Mouse (Mus musculus): Measurements from ENCODE around the gene Ezh1. TPM values are rescaled to one million over a fixed set of nuclear protein-coding genes. Genes with fewer than 3 reads are reported as not detected.

Gene Ezh1
- polyA plus RNA-seq, 1 experiment = 1.3 TPM

DNA sequence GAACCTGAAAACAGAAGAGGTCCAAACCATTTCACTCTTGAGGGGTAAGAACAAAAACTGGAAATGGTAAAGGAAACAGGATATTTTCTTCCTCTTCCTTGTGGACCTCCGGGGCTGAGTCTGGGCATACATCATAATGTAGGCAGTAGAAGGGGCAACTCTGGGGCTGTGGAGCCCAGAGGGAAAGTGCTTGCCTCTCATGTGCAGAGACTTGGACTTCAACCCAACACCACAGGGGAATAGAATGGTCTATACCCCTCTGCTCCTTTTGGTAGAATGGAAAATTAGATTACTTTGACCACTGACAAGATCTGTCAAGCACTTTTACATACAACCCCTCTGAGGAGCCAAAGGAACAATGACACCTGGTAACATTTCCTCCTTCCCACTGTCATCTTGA, 31.2 kb downstream of the Ezh1 start:
- no peak for TF ChIP-seq GATA1 (IDR thresholded peaks at IDR 0.05; ENCODE audit: low read length)

DNA sequence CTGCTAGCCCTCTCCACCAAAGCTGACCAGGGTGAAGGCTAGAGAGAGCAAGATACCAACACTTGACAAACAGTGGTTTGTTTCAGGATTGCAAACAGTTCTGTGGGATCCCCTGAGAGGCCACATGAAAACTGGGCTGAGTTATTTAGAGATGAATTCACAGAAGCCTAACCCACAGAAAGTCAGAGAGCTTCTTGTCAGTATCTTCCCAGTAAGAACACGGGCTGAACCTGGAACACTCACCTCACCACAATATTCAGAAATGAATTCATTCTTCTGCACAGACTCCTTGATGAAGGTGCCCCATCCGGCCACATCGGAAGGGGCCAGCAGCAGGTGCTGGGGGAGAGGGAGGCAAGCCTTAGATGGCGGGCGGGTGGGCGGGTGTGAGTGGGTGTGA, 31.6 kb downstream of the Ezh1 start:
- TF ChIP-seq GATA1 (IDR thresholded peaks at IDR 0.05; ENCODE audit: low read length) = no peak

DNA sequence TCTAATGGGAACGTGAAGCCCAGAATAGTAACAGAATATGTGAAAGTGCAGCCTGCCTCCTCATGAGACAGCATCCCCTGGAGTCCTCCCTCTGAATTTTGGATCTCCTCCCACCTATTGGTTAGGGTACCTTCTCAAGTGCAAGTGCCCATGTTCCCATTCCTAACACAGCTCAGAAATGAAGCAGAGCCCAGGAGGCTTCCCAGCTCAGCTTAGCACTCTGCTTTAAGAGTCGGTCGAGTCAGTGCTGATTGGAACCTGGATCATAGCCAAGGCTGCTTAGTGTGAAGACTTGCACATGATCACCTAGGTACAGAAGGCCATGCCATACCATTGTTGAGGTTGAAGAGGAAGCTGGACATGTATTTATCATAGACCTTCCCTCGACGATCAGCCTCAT, 32.1 kb downstream of the Ezh1 start:
- TF ChIP-seq GATA1 (IDR thresholded peaks at IDR 0.05; ENCODE audit: low read length) = no peak

DNA sequence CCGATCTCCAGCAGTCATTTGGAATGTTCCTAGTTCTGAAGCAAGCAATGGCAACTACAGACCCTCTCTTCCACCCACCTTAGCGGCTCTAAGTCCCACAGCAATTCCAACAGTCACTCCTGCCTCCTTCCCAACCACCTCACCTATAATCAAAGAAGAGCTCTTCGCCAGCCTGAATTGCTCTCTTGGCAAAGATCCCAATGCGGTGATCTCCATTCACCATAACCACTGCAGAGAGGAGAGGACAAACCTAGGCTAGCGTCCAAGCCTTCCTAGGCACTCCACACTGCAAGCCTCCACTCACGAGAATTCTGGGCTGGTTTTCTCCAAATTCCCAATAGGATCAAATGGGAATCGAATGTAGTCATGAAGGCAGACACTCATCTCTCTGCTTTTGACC, 33.2 kb downstream of the Ezh1 start:
- no peak for TF ChIP-seq GATA1 (IDR thresholded peaks at IDR 0.05; ENCODE audit: low read length)

DNA sequence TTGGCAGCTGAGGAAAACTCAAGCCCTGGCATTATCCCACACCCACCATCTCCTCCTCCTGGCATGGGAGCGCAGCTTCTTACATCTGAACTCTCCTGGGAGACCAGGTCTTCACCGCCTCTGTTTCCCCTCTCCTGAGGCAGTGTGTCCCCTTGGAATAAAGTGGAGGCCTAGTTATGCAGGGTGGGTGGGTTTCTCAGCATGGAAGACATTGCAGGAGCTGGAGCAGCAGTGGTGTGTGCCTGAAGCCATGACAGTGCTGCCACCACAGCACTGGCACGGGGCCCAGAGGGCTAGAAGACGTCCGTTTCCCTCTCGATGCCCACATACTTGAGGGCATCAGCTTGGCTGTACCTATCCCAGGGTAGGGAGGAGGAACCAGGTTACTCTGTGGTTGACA, 33.6 kb downstream of the Ezh1 start:
- no peak for TF ChIP-seq GATA1 (IDR thresholded peaks at IDR 0.05; ENCODE audit: low read length)

DNA sequence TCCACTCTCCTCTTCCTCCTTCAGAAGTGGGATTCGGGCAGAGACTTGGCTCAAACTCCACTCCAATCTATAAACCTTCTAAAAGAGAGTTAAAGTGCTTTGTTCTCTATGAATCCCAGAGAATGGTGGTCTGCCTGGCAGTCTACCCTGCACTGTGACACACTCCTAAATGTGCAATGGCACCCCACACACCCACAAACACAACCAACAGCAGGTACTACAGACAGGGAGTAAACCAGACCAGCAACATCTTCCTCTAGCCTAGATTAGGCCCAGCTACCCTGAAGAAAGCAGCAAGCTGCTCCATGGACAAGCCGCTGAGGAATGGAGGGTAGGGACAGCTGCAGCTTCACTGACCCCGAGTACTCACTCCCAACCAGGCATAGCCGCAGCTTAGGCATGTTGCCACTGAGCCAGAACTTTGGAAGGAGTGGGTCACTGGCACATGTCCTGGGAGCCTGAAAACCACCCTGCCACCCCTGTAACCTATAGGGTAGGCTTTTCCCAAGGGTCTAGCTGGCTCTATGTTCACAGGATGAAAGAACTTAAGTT, 34.3 kb downstream of the Ezh1 start:
- no peak for TF ChIP-seq GATA1 (IDR thresholded peaks at IDR 0.05; ENCODE audit: low read length)

DNA sequence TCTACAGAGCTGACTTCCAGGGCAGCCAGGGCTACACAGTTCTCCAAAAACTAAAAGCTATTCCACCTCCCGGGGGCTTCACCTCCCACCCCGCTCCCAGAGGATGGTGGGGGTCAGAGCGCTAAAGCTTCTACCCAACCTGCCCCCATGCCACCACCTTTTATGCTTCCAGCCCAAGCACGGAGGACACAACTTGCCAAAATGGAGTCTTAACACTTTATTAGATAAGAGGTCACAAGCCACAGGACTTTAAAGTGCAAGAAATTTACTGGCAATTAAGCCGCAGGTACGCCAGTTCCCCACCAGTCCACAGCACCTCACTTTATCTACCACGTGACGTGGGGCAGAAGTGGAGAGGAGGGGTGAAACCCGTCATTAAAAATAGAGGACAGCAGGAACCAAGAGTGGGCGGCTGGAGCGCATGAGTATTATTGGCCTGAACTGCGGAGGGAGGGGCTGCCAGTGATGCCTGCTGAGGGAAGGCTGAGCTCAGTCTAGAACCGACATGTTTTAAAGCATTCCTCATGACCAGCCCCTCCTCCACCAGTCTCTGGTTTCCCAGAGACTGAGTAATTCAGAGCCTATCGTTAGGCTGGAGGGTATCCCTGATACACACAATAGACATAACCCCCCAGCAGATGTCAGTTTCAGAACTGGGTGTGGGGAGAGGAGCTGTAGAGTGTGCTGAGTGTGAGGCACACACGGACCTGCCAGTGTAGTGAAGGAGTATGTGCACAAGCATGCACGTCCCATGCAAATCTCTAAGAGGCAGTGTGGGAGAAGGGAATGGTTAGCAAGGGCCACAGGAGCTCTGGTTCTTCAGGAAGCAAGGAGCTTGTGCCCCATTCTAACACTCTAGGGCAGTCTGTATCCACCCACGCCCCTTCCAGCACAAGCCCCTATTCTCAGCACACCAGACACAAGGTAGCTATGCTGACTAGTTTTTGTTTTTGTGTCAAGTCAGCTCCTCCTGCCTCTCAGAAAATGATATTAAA, 35.1 kb downstream of the Ezh1 start:
- TF ChIP-seq GATA1 (IDR thresholded peaks at IDR 0.05; ENCODE audit: low read length) = no peak

DNA sequence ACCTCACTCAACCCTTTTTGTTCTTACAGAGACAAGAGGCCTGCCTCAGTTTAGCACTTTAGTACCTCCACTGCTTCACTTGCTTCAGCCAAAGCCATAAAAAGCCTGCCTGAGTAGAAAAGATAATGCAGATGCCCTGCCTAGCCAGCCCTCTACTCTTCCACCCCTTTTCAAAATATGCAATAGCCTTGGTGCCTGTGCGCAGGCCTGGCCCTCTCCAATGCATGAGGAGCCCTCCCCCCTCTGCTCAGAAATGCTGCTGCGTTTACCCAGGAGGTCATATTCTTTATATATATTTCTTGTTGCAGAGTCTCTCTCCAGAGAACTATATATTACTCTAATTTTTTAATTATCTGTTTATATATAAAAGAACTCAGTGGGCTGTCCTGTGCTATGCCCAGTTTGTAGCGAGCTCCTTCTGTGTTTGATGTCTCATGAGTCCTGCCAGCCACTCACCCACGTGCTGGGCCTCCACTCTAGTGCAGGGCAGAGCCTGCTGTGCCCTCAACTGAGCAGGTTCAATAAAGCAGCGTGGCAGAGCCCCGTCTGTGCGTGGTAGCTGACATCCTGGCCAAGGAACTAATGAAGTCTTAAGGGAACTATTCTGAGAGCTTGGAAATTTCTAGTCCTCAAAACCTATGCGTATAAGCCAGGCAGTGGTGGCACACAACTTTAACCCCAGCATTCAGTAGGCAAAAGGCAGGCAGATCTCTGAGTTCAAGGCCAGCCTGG, 35.9 kb downstream of the Ezh1 start:
- TF ChIP-seq GATA1 (IDR thresholded peaks at IDR 0.05; ENCODE audit: low read length) = no peak

DNA sequence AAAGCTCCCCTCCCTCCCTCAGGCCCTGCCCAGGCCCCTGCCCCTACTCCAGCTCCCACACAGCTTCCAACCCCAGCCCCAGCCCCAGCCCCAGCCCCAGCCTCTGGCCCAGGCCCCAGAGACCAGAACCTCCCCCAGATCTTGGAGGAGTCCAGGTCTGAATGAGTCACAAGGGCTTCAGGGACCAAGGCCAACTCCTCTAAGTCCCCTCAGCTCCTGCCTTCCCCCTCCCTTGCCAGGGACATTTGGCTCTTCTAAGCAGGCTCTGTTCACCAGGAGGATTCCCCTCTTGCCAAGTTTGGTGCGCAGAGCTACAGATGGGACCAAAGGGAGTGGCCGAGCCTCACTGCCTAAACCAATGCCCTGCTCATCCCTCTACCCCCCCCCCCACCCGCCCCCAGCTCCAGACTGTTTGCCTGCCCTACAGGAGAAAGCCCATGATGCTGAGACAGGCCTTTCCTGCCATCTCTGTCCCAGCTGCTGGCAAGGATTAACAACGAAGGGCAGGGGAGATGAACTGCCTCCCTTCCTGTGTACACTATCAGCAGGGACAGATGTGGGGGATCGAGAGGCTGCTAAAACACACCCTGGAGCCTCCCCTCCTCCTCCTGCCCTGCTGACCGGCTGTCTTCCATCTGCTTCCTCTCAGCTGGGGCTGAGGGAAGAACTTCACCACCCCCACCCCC, 36.6 kb downstream of the Ezh1 start:
- peak; percentile 59 for TF ChIP-seq GATA1 (IDR thresholded peaks at IDR 0.05; ENCODE audit: low read length)

DNA sequence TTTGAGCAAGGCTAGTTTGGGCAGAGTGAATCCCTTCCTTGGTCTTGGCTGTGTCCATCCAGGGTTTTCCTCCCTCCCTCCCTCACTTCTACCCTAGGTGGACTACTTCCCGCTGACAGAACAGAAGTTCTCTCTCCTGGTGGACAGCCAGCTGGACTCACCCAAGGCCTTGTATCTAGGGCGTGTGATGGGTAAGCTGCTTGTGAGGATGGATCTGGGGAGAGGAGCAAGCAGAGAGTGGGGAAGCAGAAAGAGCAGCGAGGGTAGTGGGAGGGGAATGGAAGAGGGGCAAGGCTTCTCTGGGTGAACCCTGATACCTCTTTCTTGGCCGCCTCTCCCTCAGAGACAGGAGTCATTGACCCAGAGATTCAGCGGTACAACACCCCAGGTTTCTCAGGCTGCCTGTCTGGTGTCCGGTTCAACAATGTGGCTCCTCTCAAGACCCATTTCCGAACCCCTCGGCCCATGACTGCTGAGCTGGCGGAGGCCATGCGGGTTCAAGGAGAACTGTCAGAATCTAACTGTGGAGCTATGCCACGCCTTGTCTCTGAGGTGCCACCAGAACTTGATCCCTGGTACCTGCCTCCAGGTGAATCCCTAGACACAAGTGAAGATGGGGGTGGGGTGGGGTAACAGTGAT, 38.0 kb downstream of the Ezh1 start:
- TF ChIP-seq GATA1 (IDR thresholded peaks at IDR 0.05; ENCODE audit: low read length) = no peak

DNA sequence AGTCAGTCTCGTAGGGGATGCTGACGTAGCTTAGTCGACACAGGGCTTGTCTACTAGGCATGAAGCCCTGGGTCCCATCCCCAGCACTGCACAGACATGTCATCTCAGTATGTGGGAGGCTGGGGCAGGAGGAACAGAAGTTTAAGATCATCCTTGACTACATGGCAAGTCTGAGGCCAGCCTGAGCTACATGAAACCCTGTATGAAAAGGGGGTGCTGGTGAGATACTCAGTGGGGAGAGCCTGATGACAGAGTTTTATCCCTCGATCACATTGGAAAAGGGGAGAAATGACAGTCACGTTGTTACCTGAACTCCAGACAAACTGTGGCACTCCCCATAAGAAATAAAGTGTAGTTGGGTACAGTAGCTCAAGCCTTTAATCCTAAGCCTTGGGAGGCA, 38.7 kb downstream of the Ezh1 start:
- TF ChIP-seq GATA1 (IDR thresholded peaks at IDR 0.05; ENCODE audit: low read length) = no peak

DNA sequence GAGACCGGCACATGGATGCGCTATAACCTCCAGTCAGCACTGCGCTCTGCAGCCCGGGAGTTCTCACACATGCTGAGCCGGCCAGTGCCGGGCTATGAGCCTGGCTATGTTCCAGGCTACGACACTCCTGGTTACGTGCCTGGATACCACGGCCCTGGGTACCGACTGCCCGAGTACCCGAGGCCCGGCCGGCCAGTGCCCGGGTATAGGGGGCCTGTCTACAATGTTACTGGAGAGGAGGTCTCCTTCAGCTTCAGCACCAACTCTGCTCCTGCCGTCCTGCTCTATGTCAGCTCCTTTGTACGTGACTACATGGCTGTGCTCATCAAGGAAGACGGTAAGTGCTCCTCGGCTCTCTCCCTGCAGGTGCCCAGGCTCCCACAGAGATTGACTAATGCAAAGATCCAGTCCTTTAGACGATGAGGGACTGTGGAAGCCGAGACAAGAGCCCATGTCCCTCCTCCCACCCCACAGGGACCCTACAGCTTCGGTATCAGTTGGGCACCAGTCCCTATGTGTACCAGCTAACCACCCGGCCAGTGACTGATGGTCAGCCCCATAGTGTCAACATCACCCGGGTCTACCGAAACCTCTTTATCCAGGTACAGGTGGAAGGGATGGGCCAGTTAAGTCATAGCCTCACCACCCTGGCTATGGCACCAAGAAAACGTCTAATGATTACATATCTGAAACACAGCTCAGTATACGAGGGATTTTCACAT, 39.6 kb downstream of the Ezh1 start:
- no peak for TF ChIP-seq GATA1 (IDR thresholded peaks at IDR 0.05; ENCODE audit: low read length)

DNA sequence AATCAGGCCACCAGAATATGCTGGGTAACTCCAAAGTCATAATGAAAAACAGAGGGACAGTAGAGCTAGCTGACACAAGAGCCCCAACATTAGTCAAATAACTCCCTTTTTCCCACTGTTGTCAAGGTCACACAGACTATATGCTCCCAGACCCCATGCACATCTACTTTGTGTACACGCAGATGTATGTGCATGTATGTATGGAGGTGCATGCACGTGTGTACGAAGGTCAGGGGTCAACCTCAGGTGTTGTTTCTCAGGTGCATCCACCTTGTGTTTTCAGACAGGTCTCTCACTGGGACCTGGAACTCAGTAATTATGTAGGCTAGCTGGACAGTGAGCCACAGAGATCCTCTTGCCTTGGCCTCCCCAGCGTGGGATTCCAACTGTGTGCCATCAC, 40.8 kb downstream of the Ezh1 start:
- TF ChIP-seq GATA1 (IDR thresholded peaks at IDR 0.05; ENCODE audit: low read length) = no peak

DNA sequence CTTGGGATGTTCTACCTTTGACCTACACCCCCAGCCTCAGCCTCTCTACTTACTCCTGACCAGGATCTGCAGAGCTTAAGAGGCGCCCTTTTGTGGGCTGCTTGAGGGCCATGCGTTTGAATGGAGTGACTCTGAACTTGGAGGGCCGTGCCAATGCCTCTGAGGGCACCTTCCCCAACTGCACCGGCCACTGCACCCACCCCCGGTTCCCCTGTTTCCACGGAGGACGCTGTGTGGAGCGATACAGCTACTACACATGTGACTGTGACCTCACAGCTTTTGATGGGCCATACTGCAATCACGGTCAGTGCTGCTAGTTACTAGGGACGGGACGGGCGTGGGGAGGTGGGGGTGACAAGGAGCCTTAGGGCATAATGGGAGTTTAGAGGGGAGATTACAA, 41.3 kb downstream of the Ezh1 start:
- no peak for TF ChIP-seq GATA1 (IDR thresholded peaks at IDR 0.05; ENCODE audit: low read length)

All from G1E-ER4 (cell line).